Mouse (Mus musculus) brain, embryonic 14.5 days (tissue): ENCODE results near the gene Mob1b.

ENCODE experiments used
- CTCF ChIP-seq: fragments of 200-500 bp; IDR thresholded peaks from 2 replicates; pipeline ENCODE4 v1.5.1; 2012; ENCODE audit warnings: inconsistent platforms, mild to moderate bottlenecking, moderate library complexity, borderline replicate concordance; ENCODE audit not compliant: insufficient read depth, insufficient read length; ENCODE audit errors: extremely low read depth
- POLR2A ChIP-seq: fragments of 200-500 bp; IDR thresholded peaks from 2 replicates; pipeline ENCODE4 v1.6.1; 2012; ENCODE audit warnings: mild to moderate bottlenecking, inconsistent platforms, borderline replicate concordance; ENCODE audit not compliant: poor library complexity, insufficient read depth, insufficient read length, severe bottlenecking; ENCODE audit errors: extremely low read depth

- no peak for TF ChIP-seq CTCF
- TF ChIP-seq POLR2A: no peak
Measured at GRCm38 (mm10) chr5:88722213-88722600, 1.6 kb downstream of the Mob1b start.
